Mouse (Mus musculus): ENCODE measurements around the gene Zfand4.
"Not testable (repeated sequence)": the region's sequence is repeated elsewhere in the genome, so short reads cannot be mapped to it uniquely, and the experiment has no call there.

Gene Zfand4

GRCm38 (mm10) chr6:116264018-116264651 lies at the start of gene Zfand4:
Gene Zfand4 (plus strand): TSS chr6:116264222.
- peak; percentile 95 for DNase-seq (ENCODE audit: low read depth, low spot score)

DNA sequence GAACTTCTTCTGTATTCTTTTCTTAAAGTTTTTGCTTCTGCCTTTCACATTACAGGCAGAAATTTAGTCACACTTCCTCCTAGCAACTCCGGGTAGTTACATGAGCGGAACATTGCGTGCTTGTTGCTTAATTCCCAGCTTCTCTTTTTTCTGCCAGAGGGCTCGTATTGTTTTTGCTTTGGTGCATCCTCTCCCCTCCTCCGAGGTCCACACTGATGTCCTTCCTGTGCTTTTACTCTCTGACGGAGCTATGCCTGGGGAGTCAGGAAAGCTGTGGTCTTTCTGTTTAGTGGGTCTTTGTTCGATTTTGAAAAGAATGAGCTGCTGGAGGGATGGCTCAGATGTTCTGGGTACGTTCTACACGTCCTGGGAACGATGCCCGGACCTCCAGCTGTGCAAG lies 36.3 kb upstream of the Zfand4 start:
- DNase-seq (ENCODE audit: low read depth, low spot score) = no peak

GRCm38 (mm10) chr6:116228785-116229525 lies 35.1 kb upstream of the Zfand4 start:
- DNase-seq (ENCODE audit: low read depth, low spot score) = peak; percentile 74

- not testable (repeated sequence) for DNase-seq (ENCODE audit: low read depth, low spot score)
These were observed 29.2 kb upstream of the Zfand4 start for GRCm38 (mm10) chr6:116234821-116235220.

DNA sequence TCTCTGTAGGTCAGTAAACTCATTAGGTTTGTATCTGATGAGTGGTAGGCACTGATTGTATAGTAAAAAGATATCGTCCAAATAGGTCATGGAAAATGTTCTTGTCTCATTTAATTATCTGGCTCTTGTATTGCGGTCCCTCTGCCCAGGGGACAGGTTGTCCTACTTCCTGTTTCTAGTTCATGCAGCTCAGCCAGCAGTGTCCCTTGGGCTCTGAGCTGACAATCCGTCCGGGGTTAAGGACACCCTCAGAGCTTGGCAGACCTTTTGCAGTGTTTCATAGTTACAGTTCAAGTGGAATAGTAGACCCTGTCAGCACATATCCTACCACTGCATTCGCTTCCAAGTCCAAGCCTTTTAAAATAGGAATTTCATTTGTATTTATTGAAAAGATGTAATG lies 28.7 kb upstream of the Zfand4 start:
- no peak for DNase-seq (ENCODE audit: low read depth, low spot score)

DNA sequence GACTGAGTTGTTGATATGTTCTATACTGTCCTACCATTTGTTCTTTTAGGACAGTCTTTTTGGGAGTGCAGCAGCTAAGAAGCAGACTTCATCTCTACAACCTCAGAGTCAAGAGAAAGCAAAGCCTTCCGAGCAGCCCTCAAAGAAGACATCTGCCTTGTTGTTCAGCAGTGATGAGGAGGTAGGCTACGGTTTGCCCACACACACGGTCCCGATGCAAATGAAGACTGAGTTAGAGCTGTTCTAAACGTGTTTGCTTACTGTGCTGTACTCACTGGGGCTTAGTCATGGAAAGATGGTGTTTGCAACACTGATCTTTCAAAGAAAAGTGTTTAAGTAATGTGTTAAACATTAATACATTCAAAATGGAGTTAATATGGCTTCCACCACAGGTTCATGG lies 25.9 kb upstream of the Zfand4 start:
- DNase-seq (ENCODE audit: low read depth, low spot score) = no peak

GRCm38 (mm10) chr6:116240371-116240770 lies 23.7 kb upstream of the Zfand4 start:
- no peak for DNase-seq (ENCODE audit: low read depth, low spot score)

DNA sequence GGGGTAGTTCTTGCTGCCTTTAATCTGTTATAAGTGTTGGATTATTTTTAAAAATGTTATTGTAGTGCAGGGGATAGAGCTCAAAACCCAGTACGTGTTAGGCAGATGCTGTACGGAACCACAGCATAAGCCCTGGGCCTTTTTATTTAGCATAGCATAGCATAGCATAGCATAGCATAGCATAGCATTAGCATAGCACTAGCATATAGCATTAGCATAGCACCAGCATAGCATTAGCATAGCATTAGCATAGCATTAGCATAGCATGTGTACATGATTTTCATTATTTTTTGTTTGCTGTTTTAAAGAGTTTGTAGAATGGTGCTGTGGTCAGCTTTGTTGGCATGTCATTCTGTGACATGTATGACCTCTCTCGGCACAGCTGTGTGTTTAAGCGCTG lies 4.4 kb upstream of the Zfand4 start:
- DNase-seq (ENCODE audit: low read depth, low spot score) = no peak

DNA sequence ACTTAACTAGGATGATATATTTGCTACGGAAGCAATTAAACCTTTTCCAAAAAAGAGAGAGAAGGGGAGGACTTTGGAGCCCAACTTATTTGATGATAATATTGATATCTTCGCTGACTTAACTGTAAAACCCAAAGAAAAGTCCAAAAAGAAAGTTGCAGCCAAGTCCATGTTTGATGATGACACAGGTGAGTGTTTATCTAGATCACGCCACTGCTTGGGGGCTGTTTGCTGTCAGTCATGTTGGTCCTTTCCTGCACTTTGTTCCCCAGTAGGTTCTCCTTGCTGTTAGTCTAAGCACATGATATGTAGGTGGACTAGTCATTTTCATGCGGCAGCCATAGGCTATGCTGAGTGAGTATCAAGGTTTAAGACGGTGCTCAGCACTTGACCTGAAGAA lies 3.5 kb upstream of the Zfand4 start:
- DNase-seq (ENCODE audit: low read depth, low spot score) = no peak

DNA sequence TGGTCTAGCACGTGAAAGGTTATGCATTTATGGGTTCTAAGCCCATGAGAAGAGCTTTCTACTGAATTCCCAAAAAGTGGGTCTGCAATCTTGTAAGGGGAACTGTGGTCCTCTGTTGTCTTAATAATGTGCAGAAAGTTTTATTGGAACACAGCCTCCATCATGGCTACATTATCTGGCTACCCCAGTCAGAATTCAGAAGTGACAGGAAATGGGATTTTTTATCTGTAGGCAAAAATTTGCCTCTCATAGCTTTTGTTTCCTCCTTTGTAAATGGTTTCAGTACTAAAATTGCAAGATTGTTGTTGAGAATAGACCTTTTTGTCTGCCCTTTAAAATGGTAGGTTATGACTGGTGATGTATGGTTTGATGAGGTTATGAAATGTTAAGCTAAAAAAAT lies 1.2 kb upstream of the Zfand4 start:
- no peak for DNase-seq (ENCODE audit: low read depth, low spot score)

DNA sequence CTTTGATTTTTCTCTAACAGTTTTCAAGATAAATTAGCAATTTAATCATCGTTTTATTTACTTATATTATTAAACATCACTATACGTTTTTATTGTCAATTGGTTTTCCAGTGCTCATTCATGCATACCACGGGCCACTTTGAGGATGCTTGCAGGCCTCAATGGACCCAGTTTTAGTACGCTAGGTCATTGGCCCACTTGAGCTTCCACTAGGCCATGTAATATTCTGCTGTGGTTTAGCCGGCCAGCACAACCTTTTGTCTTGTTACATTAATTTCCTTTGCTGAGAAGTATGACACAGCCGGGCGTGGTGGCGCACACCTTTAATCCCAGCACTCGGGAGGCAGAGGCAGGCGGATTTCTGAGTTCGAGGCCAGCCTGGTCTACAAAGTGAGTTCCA lies 814 bp downstream of the Zfand4 start:
- DNase-seq (ENCODE audit: low read depth, low spot score) = no peak

- no peak for DNase-seq (ENCODE audit: low read depth, low spot score)
These were observed 1.6 kb downstream of the Zfand4 start for GRCm38 (mm10) chr6:116265603-116266002.

DNA sequence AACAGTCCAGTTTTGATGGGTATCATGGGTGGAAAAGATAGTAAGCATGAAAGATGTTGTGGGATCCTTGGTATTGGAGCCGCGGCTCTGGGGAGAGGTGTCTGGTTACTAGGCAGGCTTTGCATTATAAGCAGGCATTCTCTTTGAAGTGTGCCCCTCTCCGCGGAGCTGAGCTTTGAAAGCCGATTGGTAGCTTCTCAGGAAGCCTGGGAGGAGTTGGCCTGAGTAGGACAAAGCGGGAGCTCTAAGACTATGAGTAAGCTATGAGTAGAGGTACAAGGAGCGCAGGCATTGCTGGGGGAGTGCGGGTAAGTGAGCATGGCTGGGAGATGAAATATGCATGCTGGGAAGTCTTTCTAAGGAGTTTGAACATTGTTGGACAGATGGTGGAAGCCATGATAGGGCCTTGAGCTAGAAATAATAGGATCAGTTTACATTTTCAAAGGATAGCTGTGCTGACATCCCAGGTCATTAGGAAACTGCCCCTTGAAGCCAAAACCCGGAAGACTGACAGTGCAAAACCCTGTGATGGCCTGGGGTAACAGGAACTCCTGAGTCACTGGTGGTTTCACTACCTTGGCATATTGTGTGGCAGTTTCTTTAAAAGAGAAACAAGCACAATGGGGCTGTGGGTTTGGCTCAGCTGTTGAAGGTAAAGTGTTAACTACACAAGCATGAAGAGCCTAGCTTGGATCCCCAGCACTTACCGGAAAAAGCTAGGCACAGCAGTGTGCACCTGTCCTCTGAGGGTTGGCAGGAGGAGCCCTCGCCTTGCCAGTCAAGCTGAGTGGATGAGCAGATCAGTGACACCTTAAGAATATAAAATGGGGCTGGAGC lies 2.5 kb downstream of the Zfand4 start:
- peak; percentile 78 for DNase-seq (ENCODE audit: low read depth, low spot score)

- no peak for DNase-seq (ENCODE audit: low read depth, low spot score)
These were observed 3.0 kb downstream of the Zfand4 start for GRCm38 (mm10) chr6:116267110-116267423.

DNA sequence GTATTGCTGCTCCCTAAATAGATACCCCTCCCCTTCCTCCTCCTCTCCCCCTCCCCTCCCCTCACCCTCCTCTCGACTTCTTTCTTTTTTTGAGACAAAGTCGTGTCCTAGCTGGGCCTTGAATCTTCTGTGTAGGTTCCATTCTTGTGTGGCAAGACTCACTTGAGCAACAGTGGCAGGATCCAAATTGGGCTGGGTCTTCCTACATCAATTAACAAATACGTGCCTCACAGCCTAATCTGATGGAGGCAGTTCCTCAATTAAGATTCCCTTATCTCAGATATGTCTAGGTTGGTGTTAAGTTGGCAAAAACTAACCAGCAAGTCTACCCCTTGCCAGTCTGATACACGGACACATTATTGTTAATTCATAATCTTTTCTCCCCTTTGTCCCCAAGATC lies 11.7 kb downstream of the Zfand4 start:
- DNase-seq (ENCODE audit: low read depth, low spot score) = no peak

GRCm38 (mm10) chr6:116278679-116279317 lies 14.8 kb downstream of the Zfand4 start:
- no peak for DNase-seq (ENCODE audit: low read depth, low spot score)

DNA sequence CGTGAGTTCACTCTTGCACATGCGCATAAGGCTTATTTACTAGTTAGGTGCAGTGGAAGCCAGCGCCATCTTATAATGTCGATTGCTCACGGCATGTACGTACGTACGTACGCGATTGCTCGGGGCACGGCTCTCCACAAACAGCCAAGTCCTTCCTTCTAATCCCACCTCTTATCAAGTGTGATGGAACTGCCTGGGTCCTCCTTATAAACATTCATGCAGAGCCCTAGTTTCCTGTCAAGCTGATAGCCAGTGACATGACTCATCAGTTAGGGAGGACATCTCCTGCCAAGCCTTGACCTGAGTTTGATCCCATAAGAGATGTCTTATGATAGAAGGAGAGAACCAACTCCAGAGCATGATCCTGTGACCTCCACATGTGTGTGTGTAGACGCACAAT lies 17.0 kb downstream of the Zfand4 start:
- no peak for DNase-seq (ENCODE audit: low read depth, low spot score)

DNA sequence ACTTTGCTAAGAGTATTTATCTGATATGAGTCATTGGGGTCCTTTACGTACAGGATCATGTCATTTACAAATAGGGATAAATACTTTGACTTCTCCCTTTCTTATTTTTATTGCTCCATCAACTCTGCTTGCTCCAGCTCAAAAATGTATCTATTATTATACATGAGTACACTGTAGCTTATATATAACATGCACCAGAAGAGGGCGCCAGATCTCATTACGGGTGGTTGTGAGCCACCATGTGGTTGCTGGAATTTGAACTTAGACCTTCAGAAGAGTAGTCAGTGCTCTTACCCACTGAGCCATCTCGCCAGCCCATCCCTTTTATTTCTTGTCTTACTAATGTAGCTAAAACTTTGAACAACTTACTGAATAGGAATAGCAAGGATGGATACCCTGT lies 18.5 kb downstream of the Zfand4 start:
- peak; percentile 76 for DNase-seq (ENCODE audit: low read depth, low spot score)

- DNase-seq (ENCODE audit: low read depth, low spot score) = no peak
These were observed 19.3 kb downstream of the Zfand4 start for GRCm38 (mm10) chr6:116283280-116283679.

DNA sequence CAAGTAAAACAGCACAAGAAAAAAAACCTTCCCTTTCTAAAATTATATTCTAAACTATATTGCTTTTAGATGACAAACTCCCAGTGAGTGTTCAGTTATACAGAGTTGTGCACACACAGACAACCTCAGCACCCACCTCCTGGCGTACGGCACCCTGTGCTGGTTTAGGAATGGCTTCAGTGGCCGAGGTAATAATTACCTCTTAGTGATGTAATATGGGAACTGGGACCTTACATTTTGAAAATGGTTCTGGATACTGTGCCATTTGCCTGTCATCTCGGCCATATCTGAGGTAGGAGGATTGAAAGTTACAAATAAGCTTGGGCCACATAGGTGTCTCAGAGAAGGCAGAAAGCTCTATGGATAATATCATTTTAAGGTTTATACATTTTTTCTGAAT lies 22.3 kb downstream of the Zfand4 start:
- no peak for DNase-seq (ENCODE audit: low read depth, low spot score)

GRCm38 (mm10) chr6:116286870-116287575 lies 23.0 kb downstream of the Zfand4 start:
- no peak for DNase-seq (ENCODE audit: low read depth, low spot score)

DNA sequence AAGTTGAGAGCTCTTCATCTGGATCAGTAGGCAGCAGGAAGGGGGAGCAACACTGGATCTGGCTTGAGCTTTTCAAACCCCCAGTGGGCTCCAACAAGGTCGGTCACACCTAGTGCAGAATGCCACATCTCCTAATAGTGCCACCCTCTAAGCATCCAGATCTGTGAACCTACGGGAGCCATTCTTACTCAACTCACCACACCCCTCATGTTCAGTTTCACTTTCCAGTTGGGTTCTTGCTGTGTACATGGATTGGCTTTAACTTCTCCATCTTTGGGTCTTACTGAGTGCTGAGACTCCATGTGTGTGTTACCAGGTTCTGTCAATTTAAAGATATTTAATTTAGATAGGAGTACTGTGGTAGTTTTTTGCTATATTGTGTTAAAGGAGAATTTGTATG lies 47.4 kb downstream of the Zfand4 start:
- no peak for DNase-seq (ENCODE audit: low read depth, low spot score)
